Mouse (Mus musculus): ENCODE measurements at regions not wholly inside any gene's neighbourhood (a gene's known extent, or its start where the extent isn't known, plus 50 kb on each side); places are given as distances from the start of the nearest gene placed in this dataset.
"Not testable (repeated sequence)": the region's sequence is repeated elsewhere in the genome, so short reads cannot be mapped to it uniquely, and the experiment has no call there.

GRCm38 (mm10) chr3:18295921-18296320 is 347.7 kb downstream of the Cypt12 start:
- no peak for DNase-seq

GRCm38 (mm10) chr3:18298699-18299098 is 350.5 kb downstream of the Cypt12 start:
- no peak for DNase-seq

- no peak for DNase-seq
These were observed 351.3 kb downstream of the Cypt12 start for GRCm38 (mm10) chr3:18299502-18299901.

GRCm38 (mm10) chr3:18319433-18319832 is 371.2 kb downstream of the Cypt12 start:
- DNase-seq, result no peak

GRCm38 (mm10) chr3:18333182-18333581 is 385.0 kb downstream of the Cypt12 start:
- no peak for DNase-seq

GRCm38 (mm10) chr3:18339189-18339588 is 391.0 kb downstream of the Cypt12 start:
- DNase-seq, result no peak

- DNase-seq, result no peak
These were observed 393.5 kb downstream of the Cypt12 start for GRCm38 (mm10) chr3:18341757-18342156.

- no peak for DNase-seq
These were observed 430.1 kb downstream of the Cypt12 start for GRCm38 (mm10) chr3:18378014-18379005.

- no peak for DNase-seq
These were observed 473.8 kb downstream of the Cypt12 start for GRCm38 (mm10) chr3:18421886-18422575.

- no peak for DNase-seq
These were observed 480.7 kb downstream of the Cypt12 start for GRCm38 (mm10) chr3:18428908-18429307.

- no peak for DNase-seq
These were observed 490.6 kb downstream of the Cypt12 start for GRCm38 (mm10) chr3:18438845-18439244.

GRCm38 (mm10) chr3:18452197-18452933 is 504.2 kb downstream of the Cypt12 start:
- no peak for DNase-seq

- no peak for DNase-seq
These were observed 505.2 kb downstream of the Cypt12 start for GRCm38 (mm10) chr3:18453220-18453985.

- no peak for DNase-seq
These were observed 505.7 kb downstream of the Cypt12 start for GRCm38 (mm10) chr3:18453986-18454291.

GRCm38 (mm10) chr3:18454558-18455191 is 506.5 kb downstream of the Cypt12 start:
- DNase-seq, result not testable (repeated sequence)

- no peak for DNase-seq
These were observed 508.0 kb downstream of the Cypt12 start for GRCm38 (mm10) chr3:18456033-18456690.

GRCm38 (mm10) chr3:18460267-18460666 is 512.1 kb downstream of the Cypt12 start:
- DNase-seq, result no peak

GRCm38 (mm10) chr3:18471846-18472245 is 523.6 kb downstream of the Cypt12 start:
- no peak for DNase-seq

GRCm38 (mm10) chr3:18479557-18479956 is 531.3 kb downstream of the Cypt12 start:
- no peak for DNase-seq

GRCm38 (mm10) chr3:18482006-18482405 is 533.8 kb downstream of the Cypt12 start:
- no peak for DNase-seq

- no peak for DNase-seq
These were observed 540.7 kb downstream of the Cypt12 start for GRCm38 (mm10) chr3:18488886-18489285.
